Mouse (Mus musculus): ENCODE data around the gene Uba7. TPM values are rescaled to one million over a fixed set of nuclear protein-coding genes. Genes with fewer than 3 reads are reported as not detected.

The Uba7 gene
- polyA plus RNA-seq, 1 experiment from 2014 or later, result 24.1 TPM

DNA sequence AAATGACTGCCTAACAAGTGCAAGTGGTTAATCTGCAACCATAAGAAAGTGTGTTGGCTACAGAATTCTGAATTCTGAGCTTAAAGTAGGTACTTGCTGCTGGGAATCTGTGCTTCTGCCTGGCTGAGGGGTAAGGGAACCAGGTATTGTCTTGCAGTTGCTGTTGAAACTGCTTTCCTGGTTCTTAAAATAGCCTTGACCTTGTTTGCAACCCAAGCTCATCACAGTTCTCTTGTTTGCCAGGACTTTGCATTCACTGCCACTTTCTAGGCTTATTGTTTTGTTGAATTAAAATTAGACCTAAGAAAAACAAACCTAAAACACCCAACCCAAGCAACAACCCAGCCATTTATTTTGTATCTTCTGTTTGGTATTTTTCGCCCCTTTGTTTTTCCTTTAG, 45.4 kb downstream of the Uba7 start:
- Histone ChIP-seq H3K4me2 (ENCODE audit: low read depth, low read length) (peak overlapping the region; percentile 22; the same call in 1 of the 2 replicates), H3K4me1 (ENCODE audit: control insufficient read depth, insufficient read depth, low read length) (peaks cover 8% of the 10 kb centered on the region), H3K9ac (ENCODE audit: low read length) (peak overlapping the region; percentile 18; the same call in 1 of the 2 replicates), H3K27ac (ENCODE audit: low read length) (peak overlapping the region; percentile 68), H3K9me3 (replicated peaks; ENCODE audit: control insufficient read depth, low read length) (no peaks in the 10 kb centered on the region), H3K36me3 (ENCODE audit: control insufficient read depth, insufficient read depth) (peaks cover 10% of the 10 kb centered on the region; the same call in 1 of the 2 replicates), H3K4me3 (ENCODE audit: low read length) (no peak overlapping the region), H3K27me3 (ENCODE audit: control insufficient read depth, insufficient read depth, low read length) (no peaks in the 10 kb centered on the region)
- 92% methylated on average over 1 of the region's 1 CpGs for WGBS
- no peak for ATAC-seq (replicated peaks; ENCODE audit: extremely low read depth, insufficient read depth, low FRiP score)

GRCm38 (mm10) chr9:108023216-108023615, 47.9 kb downstream of the Uba7 start:
- Histone ChIP-seq H3K4me1 (ENCODE audit: control insufficient read depth, insufficient read depth, low read length) (peaks cover 8% of the 10 kb centered on the region), H3K36me3 (ENCODE audit: control insufficient read depth, insufficient read depth) (peaks cover 28% of the 10 kb centered on the region), H3K27ac (ENCODE audit: low read length) (no peak overlapping the region), H3K4me3 (ENCODE audit: low read length) (no peak overlapping the region), H3K4me2 (ENCODE audit: low read depth, low read length) (no peak overlapping the region), H3K9ac (ENCODE audit: low read length) (no peak overlapping the region), H3K9me3 (replicated peaks; ENCODE audit: control insufficient read depth, low read length) (peaks cover 4% of the 10 kb centered on the region; the same call in 1 of the 2 replicates), H3K27me3 (ENCODE audit: control insufficient read depth, insufficient read depth, low read length) (no peaks in the 10 kb centered on the region)
- ATAC-seq (replicated peaks; ENCODE audit: extremely low read depth, insufficient read depth, low FRiP score), result no peak
- WGBS, result 91% methylated on average over 3 of the region's 3 CpGs

DNA sequence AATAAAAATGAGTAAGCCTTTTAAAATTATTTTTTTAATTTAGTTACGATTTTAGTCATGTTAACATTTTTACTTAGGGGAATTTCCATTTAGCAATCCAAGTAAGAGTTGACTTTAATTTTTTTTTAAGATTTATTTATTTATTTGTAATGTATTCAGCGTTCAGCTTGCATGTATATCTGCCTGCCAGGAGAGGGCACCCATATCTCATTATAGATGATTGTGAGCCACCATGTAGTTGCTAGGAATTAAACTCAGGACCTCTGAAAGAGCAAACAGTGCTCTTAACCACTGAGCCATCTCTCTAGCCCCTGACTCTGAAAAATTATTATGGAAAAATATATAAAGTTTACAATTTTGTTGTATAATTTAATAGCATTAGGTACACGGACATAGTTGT, 51.3 kb downstream of the Uba7 start:
- Histone ChIP-seq H3K9ac (ENCODE audit: low read length) (no peak overlapping the region), H3K4me3 (ENCODE audit: low read length) (no peak overlapping the region), H3K4me2 (ENCODE audit: low read depth, low read length) (no peak overlapping the region), H3K27ac (ENCODE audit: low read length) (no peak overlapping the region), H3K9me3 (replicated peaks; ENCODE audit: control insufficient read depth, low read length) (peaks cover 4% of the 10 kb centered on the region; the same call in 1 of the 2 replicates), H3K27me3 (ENCODE audit: control insufficient read depth, insufficient read depth, low read length) (no peaks in the 10 kb centered on the region), H3K36me3 (ENCODE audit: control insufficient read depth, insufficient read depth) (peaks cover 31% of the 10 kb centered on the region), H3K4me1 (ENCODE audit: control insufficient read depth, insufficient read depth, low read length) (no peaks in the 10 kb centered on the region)
- ATAC-seq (replicated peaks; ENCODE audit: extremely low read depth, insufficient read depth, low FRiP score), result no peak
- WGBS, result 87% methylated on average over 3 of the region's 3 CpGs

GRCm38 (mm10) chr9:108027867-108028266, 52.6 kb downstream of the Uba7 start:
- no peak for ATAC-seq (replicated peaks; ENCODE audit: extremely low read depth, insufficient read depth, low FRiP score)
- H3K36me3 ChIP-seq (ENCODE audit: control insufficient read depth, insufficient read depth), result peaks cover 40% of the 10 kb centered on the region
- no peaks in the 10 kb centered on the region for H3K4me1 ChIP-seq (ENCODE audit: control insufficient read depth, insufficient read depth, low read length)
- no peak overlapping the region for H3K9ac ChIP-seq (ENCODE audit: low read length)
- peaks cover 4% of the 10 kb centered on the region; the same call in 1 of the 2 replicates for H3K9me3 ChIP-seq (replicated peaks; ENCODE audit: control insufficient read depth, low read length)
- no peak overlapping the region for H3K4me2 ChIP-seq (ENCODE audit: low read depth, low read length)
- no peaks in the 10 kb centered on the region for H3K27me3 ChIP-seq (ENCODE audit: control insufficient read depth, insufficient read depth, low read length)
- H3K4me3 ChIP-seq (ENCODE audit: low read length), result no peak overlapping the region
- no peak overlapping the region for H3K27ac ChIP-seq (ENCODE audit: low read length)
- 100% methylated on average over 3 of the region's 3 CpGs for WGBS

GRCm38 (mm10) chr9:108032126-108032525, 56.8 kb downstream of the Uba7 start:
- Histone ChIP-seq H3K36me3 (ENCODE audit: control insufficient read depth, insufficient read depth) (peaks cover 29% of the 10 kb centered on the region), H3K27me3 (ENCODE audit: control insufficient read depth, insufficient read depth, low read length) (no peaks in the 10 kb centered on the region), H3K4me3 (ENCODE audit: low read length) (no peak overlapping the region), H3K9ac (ENCODE audit: low read length) (no peak overlapping the region), H3K9me3 (replicated peaks; ENCODE audit: control insufficient read depth, low read length) (peaks cover 4% of the 10 kb centered on the region; the same call in 1 of the 2 replicates), H3K27ac (ENCODE audit: low read length) (no peak overlapping the region), H3K4me1 (ENCODE audit: control insufficient read depth, insufficient read depth, low read length) (no peaks in the 10 kb centered on the region), H3K4me2 (ENCODE audit: low read depth, low read length) (no peak overlapping the region)
- no peak for ATAC-seq (replicated peaks; ENCODE audit: extremely low read depth, insufficient read depth, low FRiP score)
- WGBS, result 89% methylated on average over 5 of the region's 5 CpGs

Other genes with a start within 250 kb of the Uba7 start
- gene Rbm5, start 204.5 kb upstream of the Uba7 start, polyA plus RNA-seq (2015; fragmentation: Nextera tagmentation; extraction: Ambion mirVana), result 137 and 146 TPM in 2 replicates
- 48.3 and 48.8 TPM in 2 replicates for gene Rbm6, start 102.3 kb upstream of the Uba7 start, polyA plus RNA-seq (2015; fragmentation: Nextera tagmentation; extraction: Ambion mirVana)
- gene Mon1a, start 87.4 kb upstream of the Uba7 start, polyA plus RNA-seq (2015; fragmentation: Nextera tagmentation; extraction: Ambion mirVana), result 11.0 and 13.1 TPM in 2 replicates
- 2.4 and 2.8 TPM in 2 replicates for gene Mst1r, start 68.6 kb upstream of the Uba7 start, polyA plus RNA-seq (2015; fragmentation: Nextera tagmentation; extraction: Ambion mirVana)
- not detected in 2 replicates for gene Actl11, start 47.0 kb upstream of the Uba7 start, polyA plus RNA-seq (2015; fragmentation: Nextera tagmentation; extraction: Ambion mirVana)
- gene Camkv, start 39.8 kb upstream of the Uba7 start, polyA plus RNA-seq (2015; fragmentation: Nextera tagmentation; extraction: Ambion mirVana), result 0.77 and 2.3 TPM in 2 replicates
- 11.8 and 12.7 TPM in 2 replicates for gene Traip, start 25.4 kb upstream of the Uba7 start, polyA plus RNA-seq (2015; fragmentation: Nextera tagmentation; extraction: Ambion mirVana)
- 2.6 and 3.0 TPM in 2 replicates for gene Gm20661, start 7.6 kb downstream of the Uba7 start, polyA plus RNA-seq (2015; fragmentation: Nextera tagmentation; extraction: Ambion mirVana)
- gene Inka1, start 10.4 kb downstream of the Uba7 start, polyA plus RNA-seq (2015; fragmentation: Nextera tagmentation; extraction: Ambion mirVana), result 40.9 and 44.0 TPM in 2 replicates
- 4.6 TPM in 2 replicates for gene Cdhr4, start 17.0 kb downstream of the Uba7 start, polyA plus RNA-seq (2015; fragmentation: Nextera tagmentation; extraction: Ambion mirVana)
- 0.36 and 0.76 TPM in 2 replicates for gene Gm20662, start 20.8 kb downstream of the Uba7 start, polyA plus RNA-seq (2015; fragmentation: Nextera tagmentation; extraction: Ambion mirVana)
- gene Ip6k1, start 27.0 kb downstream of the Uba7 start, polyA plus RNA-seq (2015; fragmentation: Nextera tagmentation; extraction: Ambion mirVana), result 38.8 and 43.9 TPM in 2 replicates
- 21.6 and 26.0 TPM in 2 replicates for gene Gmppb, start 73.7 kb downstream of the Uba7 start, polyA plus RNA-seq (2015; fragmentation: Nextera tagmentation; extraction: Ambion mirVana)
- 1.9 and 2.4 TPM in 2 replicates for gene Amigo3, start 77.7 kb downstream of the Uba7 start, polyA plus RNA-seq (2015; fragmentation: Nextera tagmentation; extraction: Ambion mirVana)
- 0.44 and 0.53 TPM in 2 replicates for gene Mst1, start 104.9 kb downstream of the Uba7 start, polyA plus RNA-seq (2015; fragmentation: Nextera tagmentation; extraction: Ambion mirVana)
- 31.3 and 34.7 TPM in 2 replicates for gene Rnf123, start 107.8 kb downstream of the Uba7 start, polyA plus RNA-seq (2015; fragmentation: Nextera tagmentation; extraction: Ambion mirVana)
- gene Apeh, start 119.1 kb downstream of the Uba7 start, polyA plus RNA-seq (2015; fragmentation: Nextera tagmentation; extraction: Ambion mirVana), result 54.5 and 57.0 TPM in 2 replicates
- 0.34 and 0.81 TPM in 2 replicates for gene Bsn, start 214.9 kb downstream of the Uba7 start, polyA plus RNA-seq (2015; fragmentation: Nextera tagmentation; extraction: Ambion mirVana)